Mouse (Mus musculus) layer of hippocampus, adult 6 months (tissue): ENCODE measurements around the gene Cep83. TPM values are rescaled to one million over a fixed set of nuclear protein-coding genes. Genes with fewer than 3 reads are reported as not detected.

ENCODE experiments used
- long read RNA-seq, 2 experiments: library from polyadenylated mRNA; unstranded; transcript quantifications; one replicate each; pipeline ENCODE4 v2.0.0; 2019 to 2020
- polyA plus RNA-seq: library from polyadenylated mRNA; unstranded; fragments of <200 nt; fragmentation: Nextera tagmentation; gene quantifications from 2 replicates; pipeline ENCODE4 v1.2.3, GENCODE M21; 2021

Gene Cep83
- 7.1 and 8.7 TPM in 2 replicates for polyA plus RNA-seq
- long read RNA-seq, experiment 1, transcript Cep83-204 (4 exons, 1,842 nt), result major isoform, 6 of 26 reads
- long read RNA-seq, experiment 1, partial matches to known transcripts, result 14 of 26 reads
- long read RNA-seq, experiment 1, other reads (novel, unspliced or antisense), result 5 of 26 reads
- long read RNA-seq, experiment 2, transcript Cep83-204 (4 exons, 1,842 nt), result major isoform, 33 of 78 reads
- long read RNA-seq, experiment 2, transcript Cep83-201 (16 exons, 3,639 nt), result minor isoform, 21 of 78 reads
- long read RNA-seq, experiment 2, partial matches to known transcripts, result 15 of 78 reads
- long read RNA-seq, experiment 2, other reads (novel, unspliced or antisense), result 8 of 78 reads

GRCm38 (mm10) chr10:94688420-94689175 lies at the start of gene Cep83:
TSS of gene Cep83 (plus strand) at chr10:94688654.

